Mouse (Mus musculus) E14TG2a.4 (cell line): ENCODE measurements around the gene Optn.

Source experiments
- H3K27me3 ChIP-seq: 2 replicates; pipeline ENCODE4 v1.6.1; 2014; ENCODE audit warnings: low read length, control low read depth; ENCODE audit not compliant: insufficient read depth
- H3K36me3 ChIP-seq: 2 replicates; pipeline ENCODE4 v1.6.1; 2014; ENCODE audit warnings: low read length, control low read depth; ENCODE audit not compliant: insufficient read depth
- H3K4me1 ChIP-seq: replicated peaks from 2 replicates; pipeline ENCODE4 v1.6.1; 2014; ENCODE audit warnings: low read depth, low read length, control low read depth
- H3K4me3 ChIP-seq: replicated peaks from 2 replicates; pipeline ENCODE4 v1.5.1; 2014; ENCODE audit warnings: mild to moderate bottlenecking, low read length
- H3K9me3 ChIP-seq: 2 replicates; pipeline ENCODE4 v1.6.1; 2014; ENCODE audit warnings: low read length, control low read depth
- CTCF ChIP-seq: conservative IDR thresholded peaks from 2 replicates; pipeline ENCODE4 v1.5.1; 2014; ENCODE audit warnings: low read length
- NANOG ChIP-seq: IDR thresholded peaks from 2 replicates; pipeline ENCODE4 v1.6.1; 2014; ENCODE audit warnings: borderline replicate concordance, low read length, mixed read lengths
- POU5F1 ChIP-seq: IDR thresholded peaks from 2 replicates; pipeline ENCODE4 v1.6.1; 2014; ENCODE audit warnings: low read length, borderline replicate concordance

The Optn gene

GRCm38 (mm10) chr2:4993584-4993983, 70.3 kb downstream of the Optn start:
- Histone ChIP-seq H3K4me1 (peaks cover 25% of the 10 kb centered on the region), H3K9me3 (no peaks in the 10 kb centered on the region), H3K36me3 (peaks cover 97% of the 10 kb centered on the region), H3K27me3 (no peaks in the 10 kb centered on the region), H3K4me3 (no peak overlapping the region)
- TF ChIP-seq NANOG (no peak), POU5F1 (no peak), CTCF (no peak)

GRCm38 (mm10) chr2:4988826-4989424, 74.9 kb downstream of the Optn start:
- peaks cover 70% of the 10 kb centered on the region for H3K4me1 ChIP-seq
- peaks cover 53% of the 10 kb centered on the region for H3K36me3 ChIP-seq
- 0 out of 2 replicates have a peak, but pooled peaks have one; percentile 2 for TF ChIP-seq CTCF
- no peak for TF ChIP-seq NANOG
- TF ChIP-seq POU5F1, result no peak
- H3K9me3 ChIP-seq, result no peaks in the 10 kb centered on the region
- no peak overlapping the region for H3K4me3 ChIP-seq
- no peaks in the 10 kb centered on the region for H3K27me3 ChIP-seq

GRCm38 (mm10) chr2:4987388-4988180, 76.3 kb downstream of the Optn start:
- Histone ChIP-seq H3K9me3 (no peaks in the 10 kb centered on the region), H3K4me1 (peaks cover 82% of the 10 kb centered on the region), H3K27me3 (no peaks in the 10 kb centered on the region), H3K36me3 (peaks cover 40% of the 10 kb centered on the region), H3K4me3 (no peak overlapping the region)
- TF ChIP-seq CTCF (no peak), NANOG (no peak), POU5F1 (no peak)

GRCm38 (mm10) chr2:4986798-4987197, 77.1 kb downstream of the Optn start:
- TF ChIP-seq CTCF, result no peak
- TF ChIP-seq NANOG, result no peak
- no peak for TF ChIP-seq POU5F1
- H3K36me3 ChIP-seq, result peaks cover 32% of the 10 kb centered on the region
- H3K4me3 ChIP-seq, result no peak overlapping the region
- H3K4me1 ChIP-seq, result peaks cover 82% of the 10 kb centered on the region
- H3K9me3 ChIP-seq, result no peaks in the 10 kb centered on the region
- H3K27me3 ChIP-seq, result no peaks in the 10 kb centered on the region

- H3K9me3 ChIP-seq, result no peaks in the 10 kb centered on the region
- peaks cover 66% of the 10 kb centered on the region for H3K4me1 ChIP-seq
- TF ChIP-seq NANOG (no peak), CTCF (no peak), POU5F1 (no peak)
- H3K36me3 ChIP-seq, result peaks cover 14% of the 10 kb centered on the region
- no peaks in the 10 kb centered on the region for H3K27me3 ChIP-seq
- peak overlapping the region; percentile 39 for H3K4me3 ChIP-seq
These were observed 78.9 kb downstream of the Optn start for GRCm38 (mm10) chr2:4985000-4985399.

- Histone ChIP-seq H3K36me3 (peaks cover 7% of the 10 kb centered on the region; the same call in 1 of the 2 replicates), H3K9me3 (no peaks in the 10 kb centered on the region), H3K27me3 (no peaks in the 10 kb centered on the region), H3K4me3 (0 out of 2 replicates have a peak overlapping the region, but pooled peaks have one; percentile 3), H3K4me1 (peaks cover 68% of the 10 kb centered on the region)
- no peak for TF ChIP-seq NANOG
- no peak for TF ChIP-seq CTCF
- no peak for TF ChIP-seq POU5F1
These were observed 79.9 kb downstream of the Optn start for GRCm38 (mm10) chr2:4983987-4984386.

GRCm38 (mm10) chr2:4978091-4978490, 85.8 kb downstream of the Optn start:
- no peaks in the 10 kb centered on the region for H3K9me3 ChIP-seq
- peaks cover 50% of the 10 kb centered on the region for H3K4me1 ChIP-seq
- H3K36me3 ChIP-seq, result no peaks in the 10 kb centered on the region
- H3K4me3 ChIP-seq, result no peak overlapping the region
- no peaks in the 10 kb centered on the region for H3K27me3 ChIP-seq
- TF ChIP-seq NANOG, result peak; percentile 81; the same call in 1 of the 2 replicates
- TF ChIP-seq POU5F1, result no peak
- TF ChIP-seq CTCF, result no peak

GRCm38 (mm10) chr2:4975807-4976206, 88.0 kb downstream of the Optn start, which contains the start of gene Ucma:
Gene Ucma, plus strand, starts transcription at chr2:4976122.
- peaks cover 48% of the 10 kb centered on the region for H3K4me1 ChIP-seq
- no peak within 1 kb of the TSS for H3K4me3 ChIP-seq
- H3K9me3 ChIP-seq, result no peaks in the 10 kb centered on the region
- no peak for TF ChIP-seq POU5F1
- TF ChIP-seq NANOG, result no peak
- no peak for TF ChIP-seq CTCF
- no peaks in the 10 kb centered on the region for H3K27me3 ChIP-seq
- no peaks in the 10 kb centered on the region for H3K36me3 ChIP-seq
